Mouse (Mus musculus): ENCODE data around the gene Dlx3. TPM values are rescaled to one million over a fixed set of nuclear protein-coding genes. Genes with fewer than 3 reads are reported as not detected.

The Dlx3 gene
- polyA plus RNA-seq, 1 experiment from 2014 or later = not detected

- WGBS (ENCODE audit: missing documents) = 11% methylated on average over 27 of the region's 27 CpGs
- Histone ChIP-seq H3K27ac (no peak overlapping the region), H3K36me3 (ENCODE audit: inconsistent target) (no peaks in the 10 kb centered on the region), H3K79me2 (ENCODE audit: inconsistent target) (no peaks in the 10 kb centered on the region), H3K4me3 (ENCODE audit: inconsistent target) (no peak overlapping the region)
Measured at GRCm38 (mm10) chr11:95149462-95150268, 29.7 kb downstream of the Dlx3 start.

DNA sequence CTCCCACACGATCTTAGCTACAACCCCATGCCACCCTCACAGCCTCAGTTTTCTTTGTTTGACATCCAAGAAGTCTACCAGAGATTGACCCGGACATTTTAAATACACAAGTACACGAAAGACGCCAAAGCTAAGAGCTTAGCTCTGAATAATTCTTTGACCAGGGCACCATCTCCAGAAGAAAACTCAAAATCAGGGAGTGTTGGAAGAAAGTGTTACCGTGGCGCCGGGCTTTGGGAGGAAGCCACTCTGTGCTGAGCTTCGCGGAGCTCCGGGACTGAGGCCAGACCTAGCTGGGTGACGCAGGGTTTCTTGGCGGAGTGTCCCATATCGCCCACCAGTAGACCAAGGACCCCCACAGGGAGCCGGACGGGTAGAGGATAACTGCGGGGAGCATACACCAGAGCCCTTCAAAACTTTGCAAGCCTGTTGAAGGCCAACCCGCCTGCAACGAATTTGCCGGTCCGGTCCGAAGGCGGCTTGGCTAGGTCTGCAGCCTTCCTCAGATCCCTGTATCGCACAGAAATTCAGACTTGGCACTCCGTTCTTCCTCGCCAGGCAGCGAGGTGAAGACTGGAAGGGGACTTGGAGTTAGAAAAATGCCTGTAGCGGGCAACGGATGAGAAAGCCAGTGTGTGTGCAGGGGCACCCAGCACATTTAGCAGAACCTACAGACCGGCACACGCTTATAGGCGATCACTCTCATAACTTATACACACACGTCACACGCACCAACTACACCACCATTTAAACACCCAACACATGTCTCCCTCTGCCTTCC, 30.5 kb downstream of the Dlx3 start:
- Histone ChIP-seq H3K27ac (no peak overlapping the region), H3K36me3 (ENCODE audit: inconsistent target) (no peaks in the 10 kb centered on the region), H3K4me3 (ENCODE audit: inconsistent target) (no peak overlapping the region), H3K79me2 (ENCODE audit: inconsistent target) (no peaks in the 10 kb centered on the region)
- 9% methylated on average over 33 of the region's 33 CpGs for WGBS (ENCODE audit: missing documents)

DNA sequence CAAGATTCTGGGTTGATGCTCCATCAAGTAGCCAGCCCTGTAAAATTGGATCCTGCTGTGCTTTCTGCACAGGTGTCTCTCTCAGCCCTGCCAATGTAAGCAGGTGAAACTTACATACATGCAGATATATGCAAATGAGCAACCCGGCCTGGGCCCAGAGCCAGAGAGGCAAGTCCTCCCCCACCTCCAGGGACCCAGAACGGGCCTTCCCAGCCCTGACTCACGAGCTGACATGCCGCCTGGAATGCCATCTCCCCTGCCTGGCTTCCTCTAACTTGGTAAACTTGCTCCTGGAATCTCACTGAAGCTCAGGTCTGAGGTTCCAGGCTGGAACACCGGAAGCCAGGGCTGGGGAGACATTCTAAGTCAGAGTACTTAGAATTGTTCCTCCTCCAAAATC, 33.2 kb downstream of the Dlx3 start:
- H3K4me3 ChIP-seq (ENCODE audit: inconsistent target) = no peak overlapping the region
- no peaks in the 10 kb centered on the region for H3K36me3 ChIP-seq (ENCODE audit: inconsistent target)
- 83% methylated on average over 5 of the region's 5 CpGs for WGBS (ENCODE audit: missing documents)
- no peaks in the 10 kb centered on the region for H3K79me2 ChIP-seq (ENCODE audit: inconsistent target)
- no peak overlapping the region for H3K27ac ChIP-seq

DNA sequence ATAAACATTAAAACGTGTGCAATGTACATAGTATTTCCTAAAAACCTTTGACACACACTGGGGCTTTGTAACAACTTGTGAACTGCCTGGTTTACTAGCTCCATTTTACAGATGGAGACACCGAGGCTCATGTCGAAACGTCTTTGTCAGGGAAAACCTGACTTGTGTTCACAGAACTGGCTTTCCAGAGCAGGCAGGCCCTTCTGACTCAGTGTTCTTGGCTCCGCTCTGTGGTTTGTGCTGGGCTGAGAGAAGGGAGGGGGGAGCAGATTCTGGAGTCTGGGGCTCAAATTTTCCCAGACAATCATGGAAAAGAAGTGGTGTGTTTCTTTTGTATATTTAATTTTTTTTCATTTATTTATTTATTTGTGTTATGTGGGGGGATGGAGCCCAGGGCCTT, 33.8 kb downstream of the Dlx3 start:
- WGBS (ENCODE audit: missing documents) = 92% methylated on average over 5 of the region's 5 CpGs
- no peaks in the 10 kb centered on the region for H3K36me3 ChIP-seq (ENCODE audit: inconsistent target)
- no peaks in the 10 kb centered on the region for H3K79me2 ChIP-seq (ENCODE audit: inconsistent target)
- H3K27ac ChIP-seq = no peak overlapping the region
- no peak overlapping the region for H3K4me3 ChIP-seq (ENCODE audit: inconsistent target)

GRCm38 (mm10) chr11:95155511-95155910, 35.6 kb downstream of the Dlx3 start:
- Histone ChIP-seq H3K79me2 (ENCODE audit: inconsistent target) (no peaks in the 10 kb centered on the region), H3K4me3 (ENCODE audit: inconsistent target) (no peak overlapping the region), H3K36me3 (ENCODE audit: inconsistent target) (no peaks in the 10 kb centered on the region), H3K27ac (no peak overlapping the region)
- WGBS (ENCODE audit: missing documents) = 97% methylated on average over 2 of the region's 2 CpGs

- Histone ChIP-seq H3K27ac (no peak overlapping the region), H3K4me3 (ENCODE audit: inconsistent target) (no peak overlapping the region), H3K79me2 (ENCODE audit: inconsistent target) (no peaks in the 10 kb centered on the region), H3K36me3 (ENCODE audit: inconsistent target) (no peaks in the 10 kb centered on the region)
- WGBS (ENCODE audit: missing documents) = 60% methylated on average over 5 of the region's 5 CpGs
Measured at GRCm38 (mm10) chr11:95157356-95157755, 37.4 kb downstream of the Dlx3 start.

- WGBS (ENCODE audit: missing documents) = 36% methylated on average over 5 of the region's 5 CpGs
- Histone ChIP-seq H3K36me3 (ENCODE audit: inconsistent target) (no peaks in the 10 kb centered on the region), H3K79me2 (ENCODE audit: inconsistent target) (no peaks in the 10 kb centered on the region), H3K27ac (no peak overlapping the region), H3K4me3 (ENCODE audit: inconsistent target) (no peak overlapping the region)
Measured at GRCm38 (mm10) chr11:95157872-95158271, 38.0 kb downstream of the Dlx3 start.

DNA sequence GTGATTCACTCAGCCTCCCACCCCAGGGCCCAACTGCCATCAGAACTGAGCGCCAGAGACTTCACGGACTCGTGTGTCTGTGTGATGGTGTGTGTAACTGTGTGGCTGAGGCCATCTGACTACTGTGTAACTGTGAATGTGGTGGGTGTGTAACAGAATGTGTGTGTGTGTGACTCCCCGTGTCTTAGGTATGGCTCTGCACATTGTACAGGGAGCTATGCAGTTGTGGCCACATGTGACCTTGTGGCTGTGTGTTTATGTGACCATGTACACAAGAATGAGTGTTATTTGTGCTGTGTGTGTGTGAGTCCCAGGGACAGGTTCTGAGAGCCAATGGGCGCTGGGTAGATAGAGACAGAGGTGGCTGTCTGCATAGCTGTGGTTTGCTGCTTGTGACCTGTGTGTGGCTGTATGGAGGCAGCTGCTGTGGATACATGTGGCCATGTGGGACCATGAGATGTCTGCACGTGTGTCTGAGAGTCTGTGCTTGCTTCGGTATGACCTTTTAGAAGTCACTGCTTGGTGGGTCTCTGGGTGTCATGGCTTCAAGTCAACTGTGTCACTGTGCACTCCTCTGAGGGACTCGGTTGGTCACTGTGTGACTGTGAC, 39.9 kb downstream of the Dlx3 start:
- no peak overlapping the region for H3K27ac ChIP-seq
- H3K4me3 ChIP-seq (ENCODE audit: inconsistent target) = no peak overlapping the region
- H3K79me2 ChIP-seq (ENCODE audit: inconsistent target) = no peaks in the 10 kb centered on the region
- H3K36me3 ChIP-seq (ENCODE audit: inconsistent target) = no peaks in the 10 kb centered on the region
- WGBS (ENCODE audit: missing documents) = 93% methylated on average over 8 of the region's 8 CpGs

DNA sequence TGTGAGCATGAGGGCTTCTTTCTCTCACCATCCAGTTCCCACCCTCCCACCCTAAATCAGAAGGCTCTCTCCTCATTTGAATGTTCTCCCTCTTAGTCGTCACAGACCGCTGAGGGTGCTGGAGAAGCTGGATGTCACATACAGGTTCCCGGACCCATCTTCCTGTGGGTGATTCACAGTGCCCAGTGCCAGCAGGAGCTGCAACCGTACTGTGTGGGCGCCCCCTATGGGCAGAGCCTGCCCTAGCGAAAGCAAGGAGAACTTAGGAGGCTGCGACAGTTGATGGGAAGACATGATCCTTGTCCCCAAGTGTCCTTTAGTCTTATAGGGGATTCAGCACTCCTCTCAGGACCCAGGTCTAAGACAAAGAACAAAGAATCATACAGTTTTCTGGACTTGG, 40.8 kb downstream of the Dlx3 start:
- no peaks in the 10 kb centered on the region for H3K36me3 ChIP-seq (ENCODE audit: inconsistent target)
- no peaks in the 10 kb centered on the region for H3K79me2 ChIP-seq (ENCODE audit: inconsistent target)
- H3K27ac ChIP-seq = no peak overlapping the region
- WGBS (ENCODE audit: missing documents) = 67% methylated on average over 7 of the region's 7 CpGs
- H3K4me3 ChIP-seq (ENCODE audit: inconsistent target) = no peak overlapping the region

DNA sequence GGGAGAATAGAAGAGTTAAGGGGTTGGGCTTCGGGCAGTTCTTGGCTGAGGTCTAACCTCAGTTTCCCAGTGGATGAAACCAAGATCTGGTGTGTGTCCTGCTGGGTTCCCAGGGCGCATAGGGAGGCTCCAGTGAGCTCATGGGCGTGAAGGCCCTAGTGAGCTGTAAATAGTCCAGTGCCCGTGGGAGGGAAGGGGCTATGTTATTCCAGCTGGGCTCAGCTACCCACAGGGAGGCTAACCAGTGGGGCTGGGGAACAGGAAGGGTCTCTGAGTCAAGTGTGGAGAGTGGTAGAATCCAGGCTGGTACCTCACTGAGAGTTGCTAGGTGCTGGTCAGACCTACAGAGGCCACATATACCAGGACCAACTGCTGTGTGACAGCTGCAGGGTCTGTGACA, 41.8 kb downstream of the Dlx3 start:
- Histone ChIP-seq H3K79me2 (ENCODE audit: inconsistent target) (no peaks in the 10 kb centered on the region), H3K27ac (no peak overlapping the region), H3K36me3 (ENCODE audit: inconsistent target) (no peaks in the 10 kb centered on the region), H3K4me3 (ENCODE audit: inconsistent target) (no peak overlapping the region)
- 88% methylated on average over 4 of the region's 4 CpGs for WGBS (ENCODE audit: missing documents)

- H3K4me3 ChIP-seq (ENCODE audit: inconsistent target) = no peak overlapping the region
- H3K79me2 ChIP-seq (ENCODE audit: inconsistent target) = no peaks in the 10 kb centered on the region
- H3K36me3 ChIP-seq (ENCODE audit: inconsistent target) = no peaks in the 10 kb centered on the region
- 95% methylated on average over 5 of the region's 5 CpGs for WGBS (ENCODE audit: missing documents)
- no peak overlapping the region for H3K27ac ChIP-seq
Measured at GRCm38 (mm10) chr11:95165857-95166256, 45.9 kb downstream of the Dlx3 start.

Other genes with a start within 250 kb of the Dlx3 start
- gene Col1a1, start 183.9 kb upstream of the Dlx3 start, polyA plus RNA-seq (2018) = 0.20 to 0.22 TPM in 2 of 3 replicates, not detected in the other
- gene Hils1, start 152.5 kb upstream of the Dlx3 start, polyA plus RNA-seq (2018) = not detected in 3 replicates
- not detected in 3 replicates for gene Sgca, start 143.8 kb upstream of the Dlx3 start, polyA plus RNA-seq (2018)
- 88.9 to 176 TPM (median 99.7 TPM) in 3 replicates for gene Ppp1r9b, start 129.1 kb upstream of the Dlx3 start, polyA plus RNA-seq (2018)
- 0.06 TPM in 2 of 3 replicates, not detected in the other for gene Samd14, start 110.2 kb upstream of the Dlx3 start, polyA plus RNA-seq (2018)
- 4.2 to 14.2 TPM (median 9.9 TPM) in 3 replicates for gene Pdk2, start 78.8 kb upstream of the Dlx3 start, polyA plus RNA-seq (2018)
- gene Itga3, start 43.3 kb upstream of the Dlx3 start, polyA plus RNA-seq (2018) = 0.06 to 0.22 TPM in 2 of 3 replicates, not detected in the other
- not detected in 3 replicates for gene Dlx4, start 26.1 kb downstream of the Dlx3 start, polyA plus RNA-seq (2018)
- gene Tac4, start 141.4 kb downstream of the Dlx3 start, polyA plus RNA-seq (2018) = not detected in 3 replicates
- gene Kat7, start 190.1 kb downstream of the Dlx3 start, polyA plus RNA-seq (2018) = 36.7 to 45.2 TPM (median 38.3 TPM) in 3 replicates
- 3.2 to 6.4 TPM (median 3.5 TPM) in 3 replicates for gene Fam117a, start 216.9 kb downstream of the Dlx3 start, polyA plus RNA-seq (2018)